Mouse (Mus musculus) neural tube, embryonic 14.5 days (tissue): ENCODE measurements around the gene Nostrin. TPM values are rescaled to one million over a fixed set of nuclear protein-coding genes. Genes with fewer than 3 reads are reported as not detected.

Source experiments
- ATAC-seq: fragments of 200-750 bp; cut with Nextera tagmentation; 2 replicates; pipeline ENCODE4 v1.8.0; 2017; ENCODE audit warnings: low read depth, mild to moderate bottlenecking, moderate TSS enrichment, moderate library complexity
- H3K27ac ChIP-seq: fragments of 300-500 bp; sonication (generic); 2 replicates; pipeline ENCODE4 v1.5.1; 2014; ENCODE audit warnings: low read depth, mild to moderate bottlenecking, control low read depth, low read length, moderate library complexity, mixed read lengths
- H3K27me3 ChIP-seq: fragments of 300-500 bp; sonication (generic); 2 replicates; pipeline ENCODE4 v1.6.1; 2014; ENCODE audit warnings: low read length; ENCODE audit not compliant: control insufficient read depth, insufficient read depth
- H3K36me3 ChIP-seq: fragments of 300-500 bp; sonication (generic); 2 replicates; pipeline ENCODE4 v1.6.1; 2014; ENCODE audit warnings: low read length, mixed read lengths; ENCODE audit not compliant: control insufficient read depth, insufficient read depth
- H3K4me1 ChIP-seq: fragments of 300-500 bp; sonication (generic); 2 replicates; pipeline ENCODE4 v1.6.1; 2014; ENCODE audit warnings: low read length; ENCODE audit not compliant: control insufficient read depth, insufficient read depth
- H3K4me2 ChIP-seq: fragments of 300-500 bp; sonication (generic); 2 replicates; pipeline ENCODE4 v1.6.1; 2014; ENCODE audit warnings: mild to moderate bottlenecking, low read depth, low read length, control low read depth
- H3K4me3 ChIP-seq: fragments of 300-500 bp; sonication (generic); 2 replicates; pipeline ENCODE4 v1.5.1; 2014; ENCODE audit warnings: low read depth, low read length, control low read depth, mixed read lengths
- H3K9ac ChIP-seq: fragments of 300-500 bp; sonication (generic); replicated peaks from 2 replicates; pipeline ENCODE4 v1.6.1; 2014; ENCODE audit warnings: low read depth, mild to moderate bottlenecking, control low read depth, low read length, mixed read lengths
- H3K9me3 ChIP-seq: fragments of 300-500 bp; sonication (generic); 2 replicates; pipeline ENCODE4 v1.6.1; 2016; ENCODE audit warnings: low read length; ENCODE audit not compliant: control insufficient read depth
- WGBS: fragments of 180-500 bp; shearing (Covaris S2); extraction: QIAGEN DNeasy Blood & Tissue Kit; methylation state at CpG from one replicate; pipeline ENCODE4 v1.1.7; 2014; 5-methylcytosine and 5-hydroxymethylcytosine counted together
- polyA plus RNA-seq: library from polyadenylated mRNA; unstranded; fragments of >200 nt; fragmentation: Nextera tagmentation; extraction: Ambion mirVana; gene quantifications from 2 replicates; pipeline ENCODE4 v1.2.1, GENCODE M21; 2014

The Nostrin gene
- polyA plus RNA-seq, 1 experiment from 2014 or later, result 0.95 TPM

- Histone ChIP-seq H3K27me3 (0 out of 2 replicates have a peak, but pooled peaks cover 2% of the 10 kb centered on the region), H3K9ac (no peak overlapping the region), H3K4me2 (no peak overlapping the region), H3K27ac (no peak overlapping the region), H3K36me3 (no peaks in the 10 kb centered on the region), H3K4me3 (no peak overlapping the region), H3K9me3 (no peaks in the 10 kb centered on the region), H3K4me1 (no peaks in the 10 kb centered on the region)
- WGBS, result 83% methylated on average over 4 of the region's 4 CpGs
- ATAC-seq, result no peak
Measured at GRCm38 (mm10) chr2:69121681-69122080, 13.9 kb upstream of the Nostrin start.

- Histone ChIP-seq H3K9ac (no peak overlapping the region), H3K9me3 (no peaks in the 10 kb centered on the region), H3K4me1 (0 out of 2 replicates have a peak, but pooled peaks cover 2% of the 10 kb centered on the region), H3K4me3 (no peak overlapping the region), H3K36me3 (no peaks in the 10 kb centered on the region), H3K4me2 (no peak overlapping the region), H3K27me3 (0 out of 2 replicates have a peak, but pooled peaks cover 2% of the 10 kb centered on the region), H3K27ac (no peak overlapping the region)
- ATAC-seq, result no peak
- 46% methylated on average over 3 of the region's 3 CpGs for WGBS
Measured at GRCm38 (mm10) chr2:69125425-69125824, 10.2 kb upstream of the Nostrin start.

GRCm38 (mm10) chr2:69128321-69128720 lies 7.3 kb upstream of the Nostrin start:
- no peak for ATAC-seq
- Histone ChIP-seq H3K27ac (no peak overlapping the region), H3K9me3 (no peaks in the 10 kb centered on the region), H3K4me1 (0 out of 2 replicates have a peak, but pooled peaks cover 2% of the 10 kb centered on the region), H3K4me2 (no peak overlapping the region), H3K36me3 (no peaks in the 10 kb centered on the region), H3K4me3 (no peak overlapping the region), H3K9ac (no peak overlapping the region), H3K27me3 (0 out of 2 replicates have a peak, but pooled peaks cover 2% of the 10 kb centered on the region)
- WGBS, result 73% methylated on average over 7 of the region's 7 CpGs

GRCm38 (mm10) chr2:69128921-69129395 lies 6.6 kb upstream of the Nostrin start:
- no peak overlapping the region for H3K27ac ChIP-seq
- 0 out of 2 replicates have a peak, but pooled peaks cover 2% of the 10 kb centered on the region for H3K4me1 ChIP-seq
- no peaks in the 10 kb centered on the region for H3K9me3 ChIP-seq
- no peaks in the 10 kb centered on the region for H3K36me3 ChIP-seq
- H3K27me3 ChIP-seq, result no peaks in the 10 kb centered on the region
- no peak overlapping the region for H3K4me3 ChIP-seq
- no peak overlapping the region for H3K4me2 ChIP-seq
- peak; percentile 49; the same call in 1 of the 2 replicates for ATAC-seq
- H3K9ac ChIP-seq, result no peak overlapping the region
- 45% methylated on average over 10 of the region's 10 CpGs for WGBS

- ATAC-seq, result no peak
- no peak overlapping the region for H3K9ac ChIP-seq
- 0 out of 2 replicates have a peak, but pooled peaks cover 2% of the 10 kb centered on the region for H3K4me1 ChIP-seq
- H3K27ac ChIP-seq, result no peak overlapping the region
- no peaks in the 10 kb centered on the region for H3K9me3 ChIP-seq
- no peak overlapping the region for H3K4me3 ChIP-seq
- no peak overlapping the region for H3K4me2 ChIP-seq
- H3K27me3 ChIP-seq, result no peaks in the 10 kb centered on the region
- 60% methylated on average over 7 of the region's 7 CpGs for WGBS
- no peaks in the 10 kb centered on the region for H3K36me3 ChIP-seq
Measured at GRCm38 (mm10) chr2:69129425-69130210, 6.0 kb upstream of the Nostrin start.

GRCm38 (mm10) chr2:69132046-69132445 lies 3.6 kb upstream of the Nostrin start:
- Histone ChIP-seq H3K27me3 (no peaks in the 10 kb centered on the region), H3K4me3 (no peak overlapping the region), H3K36me3 (no peaks in the 10 kb centered on the region), H3K27ac (no peak overlapping the region), H3K9me3 (no peaks in the 10 kb centered on the region), H3K9ac (no peak overlapping the region), H3K4me2 (no peak overlapping the region), H3K4me1 (0 out of 2 replicates have a peak, but pooled peaks cover 2% of the 10 kb centered on the region)
- no peak for ATAC-seq
- WGBS, result 83% methylated on average over 3 of the region's 3 CpGs

- Histone ChIP-seq H3K27me3 (no peaks in the 10 kb centered on the region), H3K4me2 (no peak overlapping the region), H3K4me3 (no peak overlapping the region), H3K36me3 (no peaks in the 10 kb centered on the region), H3K4me1 (0 out of 2 replicates have a peak, but pooled peaks cover 2% of the 10 kb centered on the region), H3K27ac (no peak overlapping the region), H3K9ac (no peak overlapping the region), H3K9me3 (no peaks in the 10 kb centered on the region)
- ATAC-seq, result no peak
- WGBS, result 72% methylated on average over 5 of the region's 5 CpGs
Measured at GRCm38 (mm10) chr2:69132488-69133040, 3.0 kb upstream of the Nostrin start.

- WGBS, result 82% methylated on average over 1 of the region's 1 CpGs
- no peak for ATAC-seq
Measured at GRCm38 (mm10) chr2:69134186-69134585, 1.4 kb upstream of the Nostrin start.

GRCm38 (mm10) chr2:69134937-69135336 lies 663 bp upstream of the Nostrin start:
- H3K27me3 ChIP-seq, result no peaks in the 10 kb centered on the region
- no peak overlapping the region for H3K4me3 ChIP-seq
- H3K36me3 ChIP-seq, result no peaks in the 10 kb centered on the region
- ATAC-seq, result no peak
- 64% methylated on average over 9 of the region's 9 CpGs for WGBS
- H3K27ac ChIP-seq, result no peak overlapping the region
- H3K4me2 ChIP-seq, result no peak overlapping the region
- no peaks in the 10 kb centered on the region for H3K4me1 ChIP-seq
- H3K9me3 ChIP-seq, result no peaks in the 10 kb centered on the region
- no peak overlapping the region for H3K9ac ChIP-seq

More at GRCm38 (mm10) chr2:69134186-69134585, 1.4 kb upstream of the Nostrin start:
- no peaks in the 10 kb centered on the region for H3K27me3 ChIP-seq
- H3K27ac ChIP-seq, result no peak overlapping the region
- no peak overlapping the region for H3K4me2 ChIP-seq
- no peaks in the 10 kb centered on the region for H3K36me3 ChIP-seq
- no peak overlapping the region for H3K4me3 ChIP-seq
- no peak overlapping the region for H3K9ac ChIP-seq
- H3K9me3 ChIP-seq, result no peaks in the 10 kb centered on the region
- 0 out of 2 replicates have a peak, but pooled peaks cover 2% of the 10 kb centered on the region for H3K4me1 ChIP-seq
